Mouse (Mus musculus) ES-E14 (cell line): ENCODE results near the gene Acot11. TPM values are rescaled to one million over a fixed set of nuclear protein-coding genes. Genes with fewer than 3 reads are reported as not detected.

Experiments
- DNase-seq: peaks from one replicate; pipeline ENCODE4 v3.0.0-alpha.2; 2013; ENCODE audit warnings: low read depth, low spot score
- H3K27ac ChIP-seq: 2 replicates; pipeline ENCODE4 v1.5.1; 2012; ENCODE audit warnings: low read depth, mild to moderate bottlenecking, low read length, moderate library complexity, mixed read lengths; ENCODE audit not compliant: poor library complexity, insufficient read depth, severe bottlenecking
- H3K36me3 ChIP-seq: 2 replicates; pipeline ENCODE4 v1.6.1; 2012; ENCODE audit warnings: mild to moderate bottlenecking, low read length, moderate library complexity, mixed read lengths; ENCODE audit not compliant: control insufficient read depth, poor library complexity, insufficient read depth, severe bottlenecking
- H3K4me1 ChIP-seq, 2 experiments: fragments of 150-350 bp in 1 of 2; sonication (generic) in 1 of 2; 2 replicates each; pipeline ENCODE4 v1.6.1; 2012; ENCODE audit warnings: low read length in 2 of 2, mild to moderate bottlenecking in 1 of 2, mixed read lengths in 1 of 2; ENCODE audit not compliant: control insufficient read depth in 2 of 2, insufficient read depth in 2 of 2, poor library complexity in 1 of 2
- H3K4me3 ChIP-seq, 2 experiments: fragments of 150-350 bp in 1 of 2; sonication (generic) in 1 of 2; 2 replicates each; pipeline ENCODE4 v1.5.1; 2012; ENCODE audit warnings: low read length in 2 of 2, low read depth in 1 of 2, mild to moderate bottlenecking in 1 of 2, mixed read lengths in 1 of 2; ENCODE audit not compliant: insufficient read depth in 1 of 2, poor library complexity in 1 of 2, severe bottlenecking in 1 of 2
- H3K9ac ChIP-seq: 2 replicates; pipeline ENCODE4 v1.6.1; 2012; ENCODE audit warnings: low read depth, mild to moderate bottlenecking, low read length, mixed read lengths; ENCODE audit not compliant: poor library complexity, insufficient read depth, severe bottlenecking
- H3K9me3 ChIP-seq: fragments of 150-350 bp; sonication (generic); 2 replicates; pipeline ENCODE4 v1.6.1; 2012; ENCODE audit warnings: low read depth, mild to moderate bottlenecking, low read length; ENCODE audit not compliant: control insufficient read depth, insufficient read depth
- CHD2 ChIP-seq: IDR thresholded peaks from 2 replicates; pipeline ENCODE4 v1.6.1; 2014; ENCODE audit warnings: mild to moderate bottlenecking, low read depth, low read length, inconsistent platforms
- HCFC1 ChIP-seq: IDR thresholded peaks from 2 replicates; pipeline ENCODE4 v1.6.1; 2012; ENCODE audit warnings: low read length, inconsistent platforms, borderline replicate concordance; ENCODE audit not compliant: insufficient read depth
- MAFK ChIP-seq: IDR thresholded peaks from 2 replicates; pipeline ENCODE4 v1.6.1; 2014; ENCODE audit warnings: mild to moderate bottlenecking, low read depth, low read length, inconsistent platforms; ENCODE audit not compliant: insufficient read depth
- ZC3H11A ChIP-seq: IDR thresholded peaks from 2 replicates; pipeline ENCODE4 v1.6.1; 2012; ENCODE audit warnings: low read depth, mild to moderate bottlenecking, inconsistent platforms, low read length, borderline replicate concordance
- ZNF384 ChIP-seq: IDR thresholded peaks from 2 replicates; pipeline ENCODE4 v1.6.1; 2012; ENCODE audit warnings: low read depth, low read length, inconsistent platforms
- in situ Hi-C, 2 experiments: fragments of 600-800 bp; cut with MboI; formaldehyde crosslinking; loops; one replicate each; pipeline ENCODE4 v1.15.1; 2025; ENCODE audit warnings: low sequenced_read_pairs in 2 of 2, inconsistent platforms in 1 of 2; ENCODE audit not compliant: unreplicated experiment in 2 of 2
- total RNA-seq: library from RNA; depleted of rRNA; stranded (reverse); fragments of 300-350 nt; gene quantifications from 2 replicates; pipeline ENCODE4 v1.2.3, GENCODE M21; 2012

The Acot11 gene
- total RNA-seq, 1 experiment = 2.5 TPM

- Histone ChIP-seq H3K9ac (peak overlapping the region; percentile 91), H3K4me1 (peaks cover 11 to 22% of the 10 kb centered on the region in 2 experiments; a peak in 3 of 4 replicates), H3K36me3 (no peaks in the 10 kb centered on the region), H3K4me3 (peak overlapping the region; percentile 65 to 74), H3K9me3 (no peaks in the 10 kb centered on the region), H3K27ac (peak overlapping the region; percentile 99)
- no peak for DNase-seq
- TF ChIP-seq ZNF384 (no peak), ZC3H11A (no peak), HCFC1 (no peak), CHD2 (no peak)
- in situ Hi-C loops = no loop called here
Observed at GRCm38 (mm10) chr4:106839254-106839834, 34.5 kb upstream of the Acot11 start.

GRCm38 (mm10) chr4:106838548-106839253 lies 33.9 kb upstream of the Acot11 start:
- Histone ChIP-seq H3K36me3 (no peaks in the 10 kb centered on the region), H3K9ac (peak overlapping the region; percentile 91), H3K9me3 (no peaks in the 10 kb centered on the region), H3K27ac (peak overlapping the region; percentile 99), H3K4me3 (peak overlapping the region; percentile 65 to 74), H3K4me1 (peaks cover 11 to 22% of the 10 kb centered on the region in 2 experiments; a peak in 3 of 4 replicates)
- in situ Hi-C loops = no loop called here
- peak; percentile 68 for TF ChIP-seq ZC3H11A
- TF ChIP-seq CHD2 = no peak
- peak; percentile 45; the same call in 1 of the 2 replicates for TF ChIP-seq HCFC1
- no peak for TF ChIP-seq MAFK
- TF ChIP-seq ZNF384 = no peak
- DNase-seq = peak; percentile 87

- Histone ChIP-seq H3K27ac (no peak overlapping the region), H3K4me1 (peaks cover 11 to 21% of the 10 kb centered on the region in 2 experiments; a peak in 3 of 4 replicates), H3K9ac (peak overlapping the region; percentile 33; the same call in 1 of the 2 replicates), H3K9me3 (no peaks in the 10 kb centered on the region), H3K36me3 (no peaks in the 10 kb centered on the region), H3K4me3 (peak overlapping the region; percentile 43 to 45)
- no peak for DNase-seq
- TF ChIP-seq HCFC1 (no peak), MAFK (no peak), CHD2 (no peak)
- in situ Hi-C loops = no loop called here
Observed at GRCm38 (mm10) chr4:106837964-106838363, 33.2 kb upstream of the Acot11 start.

GRCm38 (mm10) chr4:106837425-106837824 lies 32.6 kb upstream of the Acot11 start:
- no peak for DNase-seq
- in situ Hi-C loops = no loop called here
- Histone ChIP-seq H3K4me3 (peak overlapping the region in 1 of 2 experiments; percentile 43; a peak in 2 of 4 replicates), H3K27ac (no peak overlapping the region), H3K4me1 (peaks cover 10 to 21% of the 10 kb centered on the region in 2 experiments), H3K36me3 (no peaks in the 10 kb centered on the region), H3K9me3 (no peaks in the 10 kb centered on the region), H3K9ac (no peak overlapping the region)
- TF ChIP-seq CHD2 (no peak), ZNF384 (no peak), MAFK (no peak), ZC3H11A (no peak), HCFC1 (no peak)
